Mouse (Mus musculus): ENCODE results near the gene Ikzf1.

DNA sequence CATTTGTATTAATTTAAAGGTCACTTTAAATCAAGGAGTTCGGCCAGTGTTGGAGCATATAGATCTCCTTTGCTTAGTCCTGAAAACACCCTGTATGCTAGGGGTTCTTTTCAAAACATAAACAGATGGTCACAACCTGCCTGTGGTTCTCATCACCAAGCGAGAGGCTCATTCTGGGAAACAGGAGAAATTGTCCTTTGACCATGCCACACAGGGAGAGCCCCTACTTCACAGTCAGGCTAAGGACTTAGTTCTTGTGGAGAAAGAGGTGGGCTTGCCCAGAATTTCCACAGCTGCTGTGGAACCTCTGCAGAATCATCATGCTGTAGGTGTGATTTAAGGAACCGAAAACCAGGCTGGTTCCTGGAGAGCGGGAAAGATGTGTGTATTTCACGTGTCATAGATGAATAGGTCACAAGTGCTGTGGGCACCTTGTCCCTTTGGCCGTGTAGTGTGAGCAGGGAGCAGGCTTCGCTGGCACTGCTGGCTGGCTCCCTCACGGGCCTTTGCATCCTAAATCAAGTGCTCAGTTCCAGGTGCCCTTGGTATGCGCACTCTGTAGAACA lies 23.4 kb downstream of the Ikzf1 start:
- TF ChIP-seq CTCF (IDR thresholded peaks at IDR 0.05; ENCODE audit: extremely low read depth, insufficient read length, insufficient replicate concordance, low read depth, low read length) (no peak), POLR2A (IDR thresholded peaks at IDR 0.05; ENCODE audit: low read depth, low read length) (no peak)

Data from small intestine, adult 2 months (tissue).